Mouse (Mus musculus) brown adipose tissue, adult 24 weeks (tissue): ENCODE results near the gene Cyp26a1. TPM values are rescaled to one million over a fixed set of nuclear protein-coding genes. Genes with fewer than 3 reads are reported as not detected.

Experiments
- H3K27ac ChIP-seq: fragments of 200-500 bp; replicated peaks from 2 replicates; pipeline ENCODE4 v1.5.1; 2012; ENCODE audit warnings: low read depth, mild to moderate bottlenecking, low read length
- H3K4me1 ChIP-seq: fragments of 200-500 bp; 2 replicates; pipeline ENCODE4 v1.6.1; 2012; ENCODE audit warnings: low read length, mixed read lengths; ENCODE audit not compliant: control insufficient read depth, insufficient read depth, insufficient read length
- H3K4me3 ChIP-seq: fragments of 200-500 bp; 2 replicates; pipeline ENCODE4 v1.5.1; 2012; ENCODE audit warnings: low read depth, mild to moderate bottlenecking, low read length, moderate library complexity; ENCODE audit not compliant: insufficient read depth
- polyA plus RNA-seq: library from polyadenylated mRNA; stranded (reverse); fragments of >200 nt; gene quantifications from 2 replicates; pipeline ENCODE4 v1.2.4, GENCODE M21; 2012; ENCODE audit not compliant: missing spikeins, insufficient read depth, insufficient read length

Gene Cyp26a1
- not detected in 2 replicates for polyA plus RNA-seq

DNA sequence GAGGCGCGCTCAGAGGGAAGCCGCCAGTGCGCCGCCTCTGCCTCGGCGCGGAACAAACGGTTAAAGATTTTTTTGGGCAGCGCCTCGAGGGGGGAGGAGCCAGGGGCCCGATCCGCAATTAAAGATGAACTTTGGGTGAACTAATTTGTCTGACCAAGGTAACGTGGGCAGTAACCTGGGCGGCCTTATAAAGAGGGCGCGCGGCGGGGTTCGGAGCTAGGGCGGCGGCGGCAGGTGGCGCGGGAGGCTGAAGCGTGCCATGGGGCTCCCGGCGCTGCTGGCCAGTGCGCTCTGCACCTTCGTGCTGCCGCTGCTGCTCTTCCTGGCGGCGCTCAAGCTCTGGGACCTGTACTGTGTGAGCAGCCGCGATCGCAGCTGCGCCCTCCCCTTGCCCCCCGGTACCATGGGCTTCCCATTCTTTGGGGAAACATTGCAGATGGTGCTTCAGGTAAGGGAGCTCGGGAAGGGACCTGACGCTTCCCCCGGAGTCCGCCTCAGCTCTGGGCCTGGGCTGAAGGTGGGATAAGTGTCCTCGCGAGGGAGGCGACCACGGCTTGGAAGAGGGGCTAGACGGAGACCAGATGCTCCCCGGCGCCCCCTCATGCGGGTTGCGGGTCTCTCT, at the start of gene Cyp26a1:
TSS of gene Cyp26a1 (plus strand) at position 148 of the 622 bp plus-strand sequence.
- peaks cover 4% of the 10 kb centered on the region for H3K4me1 ChIP-seq
- H3K27ac ChIP-seq: no peak within 1 kb of the TSS
- H3K4me3 ChIP-seq: peak within 1 kb of the TSS; percentile 34

GRCm38 (mm10) chr19:37647994-37648393, 49.6 kb upstream of the Cyp26a1 start:
- Histone ChIP-seq H3K4me1 (no peaks in the 10 kb centered on the region), H3K27ac (no peak overlapping the region), H3K4me3 (no peak overlapping the region)

GRCm38 (mm10) chr19:37650526-37650925, 47.1 kb upstream of the Cyp26a1 start:
- H3K27ac ChIP-seq: no peak overlapping the region
- no peaks in the 10 kb centered on the region for H3K4me1 ChIP-seq
- no peak overlapping the region for H3K4me3 ChIP-seq

GRCm38 (mm10) chr19:37654012-37654411, 43.6 kb upstream of the Cyp26a1 start:
- Histone ChIP-seq H3K27ac (no peak overlapping the region), H3K4me1 (no peaks in the 10 kb centered on the region)

GRCm38 (mm10) chr19:37656441-37656840, 41.2 kb upstream of the Cyp26a1 start:
- no peak overlapping the region for H3K27ac ChIP-seq
- no peaks in the 10 kb centered on the region for H3K4me1 ChIP-seq
- no peak overlapping the region for H3K4me3 ChIP-seq

More at GRCm38 (mm10) chr19:37654012-37654411, 43.6 kb upstream of the Cyp26a1 start:
- no peak overlapping the region for H3K4me3 ChIP-seq

- Histone ChIP-seq H3K27ac (no peak overlapping the region), H3K4me3 (no peak overlapping the region), H3K4me1 (no peaks in the 10 kb centered on the region)
Measured at GRCm38 (mm10) chr19:37665256-37665655, 32.3 kb upstream of the Cyp26a1 start.

- H3K4me3 ChIP-seq: no peak overlapping the region
- H3K27ac ChIP-seq: no peak overlapping the region
- H3K4me1 ChIP-seq: no peaks in the 10 kb centered on the region
Measured at GRCm38 (mm10) chr19:37667855-37668594, 29.6 kb upstream of the Cyp26a1 start.

DNA sequence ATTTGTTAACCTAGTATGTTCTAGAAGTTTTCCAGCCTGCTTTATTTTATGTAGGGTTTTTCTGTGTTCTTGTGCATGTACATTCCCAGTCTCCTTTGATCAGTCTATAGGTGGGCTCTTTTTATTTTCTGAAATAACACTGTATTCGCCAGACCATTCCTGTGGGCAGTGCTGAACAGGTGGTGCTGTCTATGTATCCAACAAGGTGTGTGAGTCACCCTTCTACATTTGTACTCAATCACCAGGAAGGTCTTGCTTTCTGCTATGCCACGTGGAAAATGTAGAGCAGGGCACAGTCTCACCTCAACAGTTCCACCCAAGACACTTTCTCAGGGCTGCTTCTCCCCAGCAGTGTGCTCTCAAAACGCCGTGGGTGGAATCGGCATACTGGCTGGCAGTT, 28.9 kb upstream of the Cyp26a1 start:
- no peaks in the 10 kb centered on the region for H3K4me1 ChIP-seq
- H3K4me3 ChIP-seq: no peak overlapping the region
- no peak overlapping the region for H3K27ac ChIP-seq

DNA sequence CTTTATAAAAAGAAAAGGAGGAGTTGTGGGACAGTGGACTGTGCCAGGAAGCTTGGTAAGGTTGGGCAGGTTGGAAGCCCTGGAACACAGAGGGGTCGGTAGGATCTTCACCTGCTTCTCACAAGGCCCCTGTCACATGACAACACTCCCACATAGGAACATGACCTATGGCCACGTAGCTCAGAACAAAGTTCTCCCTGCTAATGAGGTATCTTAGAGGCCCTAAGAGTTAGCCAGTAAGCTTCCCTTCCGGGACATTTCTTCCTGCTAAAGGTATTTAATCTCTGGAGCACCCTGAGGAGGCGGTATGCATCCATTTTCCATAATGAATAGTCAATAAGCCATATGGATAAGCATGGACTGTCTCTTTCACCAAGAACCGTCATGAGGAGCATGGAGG, 28.1 kb upstream of the Cyp26a1 start:
- no peak overlapping the region for H3K4me3 ChIP-seq

GRCm38 (mm10) chr19:37673393-37673792, 24.2 kb upstream of the Cyp26a1 start:
- no peak overlapping the region for H3K27ac ChIP-seq

More for the DNA sequence above, 28.1 kb upstream of the Cyp26a1 start:
- Histone ChIP-seq H3K27ac (no peak overlapping the region), H3K4me1 (no peaks in the 10 kb centered on the region)

DNA sequence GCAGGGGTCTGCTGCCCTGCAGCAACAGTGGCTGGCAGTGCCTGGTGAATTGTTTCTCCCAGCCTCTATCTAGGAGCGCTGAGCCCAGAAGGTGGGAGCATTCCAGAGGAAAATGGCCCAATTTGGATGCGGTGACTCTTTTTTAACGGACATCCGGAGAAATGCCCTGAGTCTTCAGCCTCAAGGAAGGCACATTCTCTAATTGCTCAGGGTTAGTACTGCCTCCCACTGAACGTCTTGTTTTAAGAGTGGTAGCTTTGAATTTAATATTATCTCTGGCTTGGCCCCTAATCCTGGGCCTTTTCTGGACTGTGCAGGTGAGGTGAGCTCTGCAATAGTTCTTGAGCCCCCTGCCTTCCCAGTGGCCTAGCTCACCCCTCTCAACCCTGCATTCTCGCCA, 12.3 kb upstream of the Cyp26a1 start, which contains the start of gene Cyp26c1:
TSS of gene Cyp26c1 (plus strand) at position 301 of the 400 bp plus-strand sequence.
- H3K4me3 ChIP-seq: no peak within 1 kb of the TSS
- no peak within 1 kb of the TSS for H3K27ac ChIP-seq
- H3K4me1 ChIP-seq: no peaks in the 10 kb centered on the region

More at GRCm38 (mm10) chr19:37673393-37673792, 24.2 kb upstream of the Cyp26a1 start:
- Histone ChIP-seq H3K4me1 (no peaks in the 10 kb centered on the region), H3K4me3 (no peak overlapping the region)

GRCm38 (mm10) chr19:37686347-37686746, 11.3 kb upstream of the Cyp26a1 start:
- Histone ChIP-seq H3K4me3 (no peak overlapping the region), H3K27ac (no peak overlapping the region), H3K4me1 (no peaks in the 10 kb centered on the region)

DNA sequence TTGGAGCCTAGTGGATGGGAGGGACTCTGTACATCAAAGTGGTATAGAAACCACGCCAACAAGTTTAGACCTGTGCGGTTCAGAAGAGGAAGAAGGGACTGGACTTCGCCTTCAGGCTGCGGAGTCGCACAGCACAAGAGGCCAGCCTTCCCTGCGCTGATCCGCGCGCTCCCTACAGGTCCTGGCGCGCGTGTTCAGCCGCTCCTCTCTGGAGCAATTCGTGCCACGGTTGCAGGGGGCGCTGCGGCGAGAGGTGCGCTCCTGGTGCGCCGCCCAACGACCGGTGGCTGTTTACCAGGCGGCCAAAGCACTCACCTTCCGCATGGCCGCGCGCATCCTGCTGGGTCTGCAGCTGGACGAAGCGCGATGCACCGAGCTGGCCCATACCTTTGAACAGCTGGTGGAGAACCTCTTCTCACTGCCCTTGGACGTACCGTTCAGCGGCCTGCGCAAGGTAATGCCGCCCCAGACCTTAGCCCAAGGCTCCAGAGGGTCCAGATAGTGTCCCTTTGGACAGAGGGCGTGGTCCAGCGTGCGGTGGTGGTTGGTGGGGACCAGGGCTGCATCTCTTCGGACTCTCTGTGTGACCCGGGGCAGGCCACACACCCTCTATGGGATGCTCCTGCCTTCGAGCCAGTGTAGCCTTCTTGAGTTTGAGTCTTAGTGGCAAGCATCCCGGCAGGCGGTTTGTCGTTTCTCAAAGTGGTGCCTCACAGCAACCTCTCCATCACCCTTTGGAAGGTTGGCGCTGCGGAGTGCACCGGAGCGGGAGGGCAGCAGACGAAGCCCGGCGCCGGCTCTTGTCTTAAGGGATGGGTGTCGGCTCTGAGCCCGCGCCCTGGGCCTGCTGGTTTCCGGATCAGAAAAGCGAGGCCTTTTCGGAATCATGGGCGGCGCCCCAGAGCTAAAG, 10.4 kb upstream of the Cyp26a1 start:
- Histone ChIP-seq H3K27ac (no peak overlapping the region), H3K4me1 (no peaks in the 10 kb centered on the region), H3K4me3 (no peak overlapping the region)

DNA sequence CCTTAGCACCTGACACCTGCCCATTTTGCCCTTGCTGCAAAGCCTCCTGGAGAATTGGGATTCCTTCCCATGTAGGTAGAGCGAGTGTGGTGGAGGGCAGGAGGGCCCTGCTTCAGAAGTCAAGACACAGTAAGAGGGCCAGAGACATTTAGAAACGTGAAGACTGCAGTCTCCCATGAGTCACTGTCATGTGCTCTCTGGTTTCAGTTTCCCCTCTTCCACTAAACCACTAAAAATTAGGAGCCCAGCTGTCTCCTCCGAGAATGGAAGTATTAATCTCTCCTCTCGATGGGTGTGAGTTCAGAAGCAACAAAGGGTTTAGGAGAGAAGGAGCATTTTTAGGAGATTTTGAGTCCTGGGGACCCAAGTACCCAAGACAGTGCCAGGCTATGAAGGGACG, 8.1 kb upstream of the Cyp26a1 start:
- no peak overlapping the region for H3K4me3 ChIP-seq
- H3K27ac ChIP-seq: no peak overlapping the region
- H3K4me1 ChIP-seq: no peaks in the 10 kb centered on the region

DNA sequence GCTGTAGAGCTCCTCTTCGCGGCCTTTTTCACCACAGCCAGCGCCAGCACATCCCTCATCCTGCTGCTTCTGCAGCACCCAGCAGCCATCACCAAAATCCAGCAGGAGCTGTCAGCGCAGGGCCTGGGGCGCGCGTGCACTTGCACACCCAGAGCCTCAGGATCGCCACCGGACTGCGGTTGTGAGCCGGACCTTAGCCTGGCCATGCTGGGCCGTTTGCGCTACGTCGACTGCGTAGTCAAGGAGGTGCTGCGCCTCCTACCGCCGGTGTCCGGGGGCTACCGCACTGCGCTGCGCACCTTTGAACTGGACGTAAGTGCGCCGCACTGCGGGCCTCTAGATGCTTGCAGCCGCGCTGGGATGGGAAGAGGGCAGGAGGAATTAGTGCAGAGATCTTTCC, 6.9 kb upstream of the Cyp26a1 start:
- H3K4me3 ChIP-seq: no peak overlapping the region
- no peaks in the 10 kb centered on the region for H3K4me1 ChIP-seq
- H3K27ac ChIP-seq: no peak overlapping the region
